Mouse (Mus musculus) embryonic facial prominence, embryonic 10.5 days (tissue): ENCODE measurements at regions not wholly inside any gene's neighbourhood (a gene's known extent, or its start where the extent isn't known, plus 50 kb on each side); places are given as distances from the start of the nearest gene placed in this dataset.
A peak's percentile ranks its signal among the peaks of the same experiment; 100 is the strongest.

Experiments used
- DNase-seq: peaks from one replicate; pipeline ENCODE4 v3.0.0-alpha.2; 2017; ENCODE audit warnings: low spot score
- H3K27ac ChIP-seq: fragments of 300-500 bp; sonication (generic); replicated peaks from 2 replicates; pipeline ENCODE4 v1.5.1; 2016; ENCODE audit warnings: mild to moderate bottlenecking
- H3K27me3 ChIP-seq: fragments of 300-500 bp; sonication (generic); replicated peaks from 2 replicates; pipeline ENCODE4 v1.6.1; 2016; ENCODE audit warnings: low read depth, mild to moderate bottlenecking; ENCODE audit not compliant: poor library complexity, severe bottlenecking
- H3K36me3 ChIP-seq: fragments of 300-500 bp; sonication (generic); replicated peaks from 2 replicates; pipeline ENCODE4 v1.6.1; 2016; ENCODE audit warnings: mild to moderate bottlenecking, moderate library complexity
- H3K4me1 ChIP-seq: fragments of 300-500 bp; sonication (generic); 2 replicates; pipeline ENCODE4 v1.6.1; 2016
- H3K4me3 ChIP-seq: fragments of 300-500 bp; sonication (generic); 2 replicates; pipeline ENCODE4 v1.5.1; 2016; ENCODE audit warnings: mild to moderate bottlenecking, moderate library complexity
- H3K9me3 ChIP-seq: fragments of 300-500 bp; sonication (generic); 2 replicates; pipeline ENCODE4 v1.6.1; 2016; ENCODE audit warnings: mild to moderate bottlenecking
- WGBS: fragments of 180-500 bp; shearing (Covaris S2); methylation state at CpG from one replicate; pipeline ENCODE4 v1.1.7; 2016; 5-methylcytosine and 5-hydroxymethylcytosine counted together

DNA sequence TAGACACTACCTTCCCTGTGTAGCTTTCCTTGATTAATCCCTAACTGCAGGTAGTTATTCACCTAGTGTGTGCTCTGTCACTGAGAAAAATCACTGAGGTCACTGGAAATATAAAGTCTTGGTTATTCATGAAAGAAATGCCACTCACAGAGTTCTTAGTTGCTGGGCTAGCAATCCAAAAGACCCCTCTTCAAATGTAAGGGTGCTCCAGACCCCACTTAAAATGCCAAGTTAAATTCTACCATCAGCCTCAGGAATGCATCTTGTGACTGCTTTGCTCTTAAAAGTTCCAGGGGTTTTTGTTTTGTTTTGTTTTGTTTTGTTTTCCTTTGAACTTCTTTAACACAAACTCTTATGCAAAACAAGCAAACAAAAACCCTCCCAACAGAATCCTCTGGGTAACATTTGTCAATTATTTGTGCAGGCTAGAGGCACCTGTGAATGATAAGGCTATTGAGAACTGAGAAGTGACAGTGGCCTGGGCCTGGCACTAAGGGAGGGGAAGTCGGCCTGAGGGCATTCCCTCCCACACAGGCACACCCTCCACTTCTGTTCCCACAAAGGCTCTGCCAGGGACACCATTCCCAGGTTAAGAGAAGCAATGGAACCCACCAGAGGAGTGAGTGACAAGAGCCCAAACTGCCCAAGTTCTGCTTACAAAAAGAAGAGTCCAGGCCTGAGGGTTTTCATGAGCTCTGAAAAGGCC, 192.1 kb upstream of the Ell2 start:
- no peaks in the 10 kb centered on the region for H3K9me3 ChIP-seq
- H3K27ac ChIP-seq = no peak overlapping the region
- DNase-seq = no peak
- H3K4me1 ChIP-seq = no peaks in the 10 kb centered on the region
- H3K36me3 ChIP-seq = no peaks in the 10 kb centered on the region
- 45% methylated on average over 1 of the region's 1 CpGs for WGBS
- no peak overlapping the region for H3K4me3 ChIP-seq
- H3K27me3 ChIP-seq = no peaks in the 10 kb centered on the region

DNA sequence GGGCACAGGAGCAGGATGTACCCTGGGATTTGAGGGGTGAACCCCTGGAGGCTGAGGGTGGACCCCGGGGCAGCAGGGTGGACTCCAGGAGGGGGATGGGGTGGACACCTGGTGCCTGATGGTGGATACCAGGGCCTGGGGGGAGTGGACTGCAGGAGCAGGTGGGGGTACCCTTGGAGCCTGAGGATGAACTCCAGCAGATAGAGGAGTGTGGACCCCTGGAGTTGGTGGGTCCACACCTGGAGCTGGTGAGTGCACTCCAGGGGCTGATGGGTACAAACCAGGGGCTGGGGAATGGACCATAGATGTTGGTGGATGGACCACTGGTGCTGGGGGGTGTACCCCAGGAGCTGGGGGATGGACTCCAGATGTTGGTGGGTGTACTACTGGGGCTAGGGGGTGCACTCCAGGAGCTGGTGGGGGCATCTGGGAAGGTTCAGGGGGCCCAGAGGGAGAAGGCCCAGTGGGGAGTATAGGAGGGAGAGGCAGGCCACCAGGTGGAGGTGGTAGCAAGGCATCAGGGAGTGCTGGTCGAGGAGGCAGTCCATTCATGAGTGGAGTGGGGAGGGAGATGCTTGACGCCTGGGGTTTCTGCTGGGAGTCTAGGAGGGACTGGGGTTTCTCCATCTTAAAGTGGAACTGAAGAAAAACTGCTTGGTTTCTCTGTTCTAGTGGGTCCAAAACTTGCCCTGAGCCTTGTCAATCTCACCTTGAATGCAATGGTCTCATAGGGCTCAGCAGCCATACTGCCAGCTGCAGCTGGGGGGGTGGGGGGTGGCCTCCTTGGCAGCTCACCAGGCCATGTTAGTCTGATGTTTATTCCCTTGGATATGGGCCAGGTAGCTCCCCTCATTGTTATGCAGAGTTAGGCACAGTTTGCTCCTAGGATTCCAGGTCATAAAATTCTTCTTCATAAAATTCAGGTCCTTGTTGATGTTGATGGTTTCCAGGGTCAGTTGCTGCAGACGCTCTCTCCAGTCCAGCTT, 183.0 kb upstream of the Ell2 start:
- Histone ChIP-seq H3K27ac (no peak overlapping the region), H3K36me3 (no peaks in the 10 kb centered on the region), H3K27me3 (no peaks in the 10 kb centered on the region), H3K4me3 (no peak overlapping the region), H3K9me3 (no peaks in the 10 kb centered on the region), H3K4me1 (no peaks in the 10 kb centered on the region)
- no peak for DNase-seq
- 82% methylated on average over 4 of the region's 4 CpGs for WGBS

DNA sequence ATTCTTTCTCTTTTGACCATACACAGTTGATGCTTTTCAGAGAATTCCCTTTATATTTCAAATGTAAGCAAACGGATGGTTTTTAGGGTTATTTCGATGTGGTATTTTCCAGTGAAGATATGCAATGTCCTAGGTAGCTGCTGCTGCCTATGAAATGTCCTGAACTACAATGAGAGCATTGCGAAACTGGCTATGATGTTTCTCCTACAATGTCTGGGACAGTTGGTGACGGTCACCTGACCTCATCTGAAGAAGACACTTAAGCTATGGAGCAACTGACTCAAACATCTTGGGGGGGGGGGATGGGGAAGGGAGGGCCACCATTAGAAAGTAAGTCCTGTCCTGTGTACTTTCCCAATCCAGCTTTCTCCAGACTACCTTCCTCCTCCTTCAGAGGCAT, 182.1 kb upstream of the Ell2 start:
- Histone ChIP-seq H3K27me3 (no peaks in the 10 kb centered on the region), H3K36me3 (no peaks in the 10 kb centered on the region), H3K4me3 (no peak overlapping the region), H3K9me3 (no peaks in the 10 kb centered on the region), H3K27ac (no peak overlapping the region), H3K4me1 (no peaks in the 10 kb centered on the region)
- no peak for DNase-seq
- 95% methylated on average over 4 of the region's 4 CpGs for WGBS

DNA sequence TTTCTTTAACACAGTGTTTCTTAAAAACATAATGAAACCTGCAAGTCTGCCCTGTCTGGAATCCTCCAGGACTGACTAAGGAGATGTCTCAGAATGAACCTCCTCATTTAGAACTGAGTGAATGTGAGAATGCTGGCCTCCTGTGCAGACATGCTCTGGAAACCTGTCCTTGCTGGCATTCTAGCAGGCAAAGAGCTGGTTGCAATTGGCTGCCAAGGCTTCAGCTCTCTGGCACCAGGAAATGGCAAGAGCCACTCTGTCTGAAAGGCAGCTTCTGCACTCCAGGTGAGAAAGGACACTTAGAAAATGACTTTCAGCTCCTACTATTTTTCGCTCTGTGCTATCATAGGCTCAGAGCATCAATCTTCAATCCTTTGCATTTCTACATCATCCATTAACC, 175.0 kb upstream of the Ell2 start:
- Histone ChIP-seq H3K4me3 (no peak overlapping the region), H3K27me3 (no peaks in the 10 kb centered on the region), H3K9me3 (no peaks in the 10 kb centered on the region), H3K27ac (no peak overlapping the region), H3K36me3 (no peaks in the 10 kb centered on the region), H3K4me1 (no peaks in the 10 kb centered on the region)
- no peak for DNase-seq
- 92% methylated on average over 1 of the region's 1 CpGs for WGBS

DNA sequence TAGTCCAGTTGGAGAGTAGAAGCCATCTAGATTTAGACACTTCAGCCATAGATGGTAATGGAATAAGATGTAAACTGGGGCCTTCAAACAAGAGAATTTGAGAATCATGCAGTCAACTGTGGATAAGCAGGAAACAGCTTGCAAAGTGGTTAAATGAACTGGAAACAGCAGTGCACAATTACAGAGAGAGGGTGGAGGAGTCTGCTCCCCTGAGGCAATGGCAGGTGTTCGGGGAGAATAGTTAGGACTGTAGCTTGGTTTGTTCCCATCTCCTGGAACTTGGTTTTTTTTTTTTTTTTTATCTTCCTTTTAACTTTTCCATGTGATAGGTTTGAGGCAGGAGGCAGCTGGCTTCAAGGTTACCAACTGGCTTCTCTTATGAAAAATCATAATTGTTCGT, 165.1 kb upstream of the Ell2 start:
- peak; percentile 20 for DNase-seq
- WGBS = 71% methylated on average over 2 of the region's 2 CpGs
- no peaks in the 10 kb centered on the region for H3K4me1 ChIP-seq
- no peaks in the 10 kb centered on the region for H3K27me3 ChIP-seq
- H3K4me3 ChIP-seq = no peak overlapping the region
- H3K36me3 ChIP-seq = no peaks in the 10 kb centered on the region
- no peak overlapping the region for H3K27ac ChIP-seq
- H3K9me3 ChIP-seq = no peaks in the 10 kb centered on the region

DNA sequence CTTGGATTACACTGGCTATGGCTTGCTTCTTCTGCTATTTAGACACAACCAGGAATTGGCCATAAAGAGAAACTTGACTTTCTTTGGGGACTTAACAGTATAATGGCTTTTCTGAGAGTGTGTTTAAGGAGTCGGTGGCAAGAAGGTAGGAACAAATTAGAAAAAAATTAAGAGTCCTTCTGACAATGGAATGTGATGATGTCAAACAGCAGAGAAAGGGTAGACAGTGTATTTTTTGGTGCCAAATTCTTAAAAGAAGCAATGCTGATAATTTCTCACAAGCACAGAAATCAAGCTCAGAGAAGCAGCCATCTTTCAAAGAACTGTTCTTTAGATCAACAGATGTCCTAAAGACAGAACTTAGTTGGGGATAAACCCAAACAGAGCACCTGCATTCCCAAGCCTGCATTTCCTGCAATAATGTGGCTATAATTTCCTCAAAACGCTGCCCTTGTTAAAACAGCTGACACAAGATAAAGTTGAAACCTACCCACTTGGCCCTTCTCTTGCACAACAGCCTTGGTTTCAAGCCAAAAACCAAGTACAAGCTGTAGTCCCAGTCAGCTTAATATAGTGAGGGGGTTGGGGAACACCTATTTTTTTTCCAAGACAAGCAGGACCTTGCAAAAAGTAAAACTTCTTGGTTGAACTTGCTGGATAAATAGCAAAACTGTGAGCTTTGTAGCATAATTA, 164.2 kb upstream of the Ell2 start:
- no peaks in the 10 kb centered on the region for H3K36me3 ChIP-seq
- no peak for DNase-seq
- H3K27me3 ChIP-seq = no peaks in the 10 kb centered on the region
- no peaks in the 10 kb centered on the region for H3K4me1 ChIP-seq
- 77% methylated on average over 2 of the region's 2 CpGs for WGBS
- no peak overlapping the region for H3K27ac ChIP-seq
- no peak overlapping the region for H3K4me3 ChIP-seq
- no peaks in the 10 kb centered on the region for H3K9me3 ChIP-seq

DNA sequence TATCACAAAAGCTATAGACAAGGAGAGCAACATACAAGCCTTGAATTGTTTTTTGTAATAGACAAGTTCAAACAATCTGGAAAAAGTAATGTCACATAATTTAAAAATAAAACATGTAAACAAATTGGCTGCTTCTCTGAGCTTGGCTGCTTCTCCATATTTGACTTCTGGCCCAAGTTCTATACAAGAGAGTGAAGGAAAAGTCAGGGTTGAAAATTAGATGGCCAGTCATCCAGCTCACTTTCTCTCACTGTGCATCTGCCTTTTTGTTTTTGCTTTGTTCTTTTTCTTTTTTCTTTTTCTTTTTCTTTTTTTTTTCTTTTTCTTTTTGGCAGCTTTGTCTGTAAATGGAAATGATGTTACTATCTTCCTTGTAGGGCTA, 163.6 kb upstream of the Ell2 start:
- Histone ChIP-seq H3K27me3 (no peaks in the 10 kb centered on the region), H3K9me3 (no peaks in the 10 kb centered on the region), H3K4me1 (no peaks in the 10 kb centered on the region), H3K27ac (no peak overlapping the region), H3K36me3 (no peaks in the 10 kb centered on the region), H3K4me3 (no peak overlapping the region)
- DNase-seq = no peak

DNA sequence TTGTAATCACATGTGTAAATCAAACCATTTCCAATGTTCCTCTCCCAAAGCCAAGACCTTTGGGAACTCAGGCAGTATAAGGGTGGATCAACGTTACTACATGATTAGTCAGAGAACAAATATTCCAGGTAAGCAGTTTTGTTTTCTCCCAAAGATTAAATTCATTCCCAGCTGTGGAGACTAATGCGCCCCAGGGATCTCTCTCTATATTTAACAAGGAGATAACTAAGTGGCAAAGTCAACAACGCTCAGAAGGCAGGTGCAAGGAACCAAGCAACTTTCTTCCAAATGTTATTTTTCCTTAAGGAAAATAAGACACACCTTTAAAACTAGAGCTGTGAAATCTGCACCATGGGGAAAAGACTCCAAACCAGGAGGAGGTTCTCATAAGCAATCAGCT, 163.0 kb upstream of the Ell2 start:
- no peak for DNase-seq
- Histone ChIP-seq H3K27me3 (no peaks in the 10 kb centered on the region), H3K4me1 (no peaks in the 10 kb centered on the region), H3K4me3 (no peak overlapping the region), H3K27ac (no peak overlapping the region), H3K36me3 (no peaks in the 10 kb centered on the region), H3K9me3 (no peaks in the 10 kb centered on the region)
- 76% methylated on average over 3 of the region's 3 CpGs for WGBS

DNA sequence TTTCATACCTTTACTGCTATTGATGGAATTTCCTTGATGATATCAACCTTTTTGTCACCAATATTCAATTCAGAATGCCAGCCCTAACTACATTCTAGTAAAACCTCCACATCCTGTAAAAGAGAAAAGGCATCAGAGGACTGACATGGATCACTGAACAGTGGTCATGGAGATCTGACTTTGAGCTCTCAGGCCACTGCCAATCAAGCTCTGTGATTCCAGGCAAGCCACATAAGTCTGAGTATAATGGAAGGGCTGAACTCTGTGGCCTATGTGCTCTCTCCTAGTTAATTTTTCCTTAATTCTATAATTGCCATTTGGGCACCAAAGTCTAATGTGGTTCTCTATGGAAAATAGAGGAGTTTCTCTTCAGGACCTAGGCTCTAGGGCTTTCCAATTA, 161.8 kb upstream of the Ell2 start:
- Histone ChIP-seq H3K27ac (no peak overlapping the region), H3K27me3 (no peaks in the 10 kb centered on the region), H3K9me3 (no peaks in the 10 kb centered on the region), H3K4me3 (no peak overlapping the region), H3K36me3 (no peaks in the 10 kb centered on the region), H3K4me1 (no peaks in the 10 kb centered on the region)
- DNase-seq = no peak

DNA sequence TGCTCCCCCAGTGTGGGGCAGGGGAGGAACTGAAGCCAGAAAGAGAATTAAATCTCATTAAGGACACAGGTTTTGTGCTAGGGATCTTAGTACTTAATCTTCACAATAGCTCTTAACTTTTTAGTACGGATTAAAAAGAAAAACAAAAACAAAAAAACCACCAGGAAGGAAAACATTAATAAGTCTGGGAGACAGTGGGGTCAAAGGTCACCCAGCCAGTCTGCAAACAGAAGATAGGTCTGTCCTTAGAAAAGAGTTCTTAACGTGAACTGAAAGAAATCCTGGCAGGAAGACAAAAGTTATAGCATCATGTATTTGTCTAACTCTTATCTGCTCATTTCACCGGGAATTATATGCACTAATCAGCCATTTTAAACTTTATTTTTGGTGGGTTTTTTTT, 158.8 kb upstream of the Ell2 start:
- DNase-seq = no peak
- H3K4me3 ChIP-seq = no peak overlapping the region
- no peaks in the 10 kb centered on the region for H3K36me3 ChIP-seq
- H3K27ac ChIP-seq = no peak overlapping the region
- 35% methylated on average over 3 of the region's 3 CpGs for WGBS
- no peaks in the 10 kb centered on the region for H3K9me3 ChIP-seq
- H3K27me3 ChIP-seq = no peaks in the 10 kb centered on the region
- H3K4me1 ChIP-seq = no peaks in the 10 kb centered on the region

DNA sequence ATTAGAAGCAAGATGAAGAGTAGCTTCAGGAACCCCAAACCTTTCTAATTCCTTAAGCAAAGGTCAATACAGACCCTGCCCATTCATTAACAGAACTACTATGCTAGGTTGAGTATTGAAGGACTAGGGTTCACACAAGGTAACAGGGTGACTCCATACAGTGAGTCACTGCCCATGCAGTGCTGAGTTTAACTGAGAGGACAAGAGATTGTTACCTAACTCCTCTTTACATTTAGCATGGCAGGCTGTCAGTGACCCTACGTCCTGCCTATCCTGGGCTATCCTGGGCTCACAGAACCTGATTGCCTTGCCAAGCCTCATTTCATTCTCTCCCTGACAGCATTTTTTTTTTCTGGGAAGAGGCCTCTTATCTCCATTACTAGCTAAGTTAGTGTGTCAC, 127.6 kb upstream of the Ell2 start:
- 76% methylated on average over 1 of the region's 1 CpGs for WGBS
- Histone ChIP-seq H3K4me1 (no peaks in the 10 kb centered on the region), H3K27me3 (no peaks in the 10 kb centered on the region), H3K4me3 (no peak overlapping the region), H3K9me3 (no peaks in the 10 kb centered on the region), H3K36me3 (no peaks in the 10 kb centered on the region), H3K27ac (no peak overlapping the region)
- no peak for DNase-seq

DNA sequence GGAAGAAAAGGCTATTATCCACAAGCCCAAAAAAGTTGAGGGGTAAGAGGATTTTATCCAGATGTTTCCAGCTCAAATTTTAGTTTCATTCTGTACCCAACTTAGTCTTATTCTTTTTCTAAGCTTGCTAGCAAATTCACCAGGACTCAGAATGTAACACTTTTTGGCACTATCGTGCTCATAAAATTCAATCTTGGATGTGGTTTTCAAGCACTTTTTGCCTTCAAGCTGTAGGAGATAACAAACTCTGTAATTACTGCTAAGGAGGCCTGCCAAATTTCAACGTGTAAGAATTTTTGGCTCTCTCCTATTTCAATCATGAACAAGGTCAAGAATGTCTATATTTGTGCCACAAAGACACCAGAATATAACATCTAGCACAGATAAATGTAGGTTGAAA, 115.7 kb upstream of the Ell2 start:
- H3K4me3 ChIP-seq = no peak overlapping the region
- no peaks in the 10 kb centered on the region for H3K4me1 ChIP-seq
- WGBS = 82% methylated on average over 2 of the region's 2 CpGs
- H3K36me3 ChIP-seq = no peaks in the 10 kb centered on the region
- H3K27me3 ChIP-seq = no peaks in the 10 kb centered on the region
- H3K9me3 ChIP-seq = no peaks in the 10 kb centered on the region
- DNase-seq = no peak
- no peak overlapping the region for H3K27ac ChIP-seq

DNA sequence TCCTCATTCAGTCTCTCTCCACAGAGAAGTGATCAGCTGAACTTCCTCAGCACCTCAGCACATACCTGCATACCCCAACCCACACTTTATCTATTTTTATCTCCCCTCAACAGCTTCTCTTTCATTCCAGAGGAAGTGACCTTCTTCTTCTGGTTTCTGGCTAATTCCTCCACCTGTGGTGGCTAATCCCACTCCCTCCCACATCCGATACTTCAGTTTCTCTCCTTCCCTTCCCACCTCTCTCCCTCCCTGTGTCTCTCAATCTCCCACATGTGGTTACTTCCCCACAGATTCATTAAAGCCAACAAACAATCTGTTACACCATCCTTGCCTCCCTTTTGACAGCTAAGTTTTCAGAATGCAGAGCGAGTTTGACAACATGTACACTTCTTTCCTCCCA, 109.7 kb upstream of the Ell2 start:
- Histone ChIP-seq H3K9me3 (no peaks in the 10 kb centered on the region), H3K4me3 (no peak overlapping the region), H3K27me3 (no peaks in the 10 kb centered on the region), H3K36me3 (no peaks in the 10 kb centered on the region), H3K4me1 (no peaks in the 10 kb centered on the region), H3K27ac (no peak overlapping the region)
- WGBS = 84% methylated on average over 2 of the region's 2 CpGs
- DNase-seq = no peak
